Mouse (Mus musculus): ENCODE measurements around the gene Nod2.
A peak's percentile ranks its signal among the peaks of the same experiment; 100 is the strongest.

The Nod2 gene

DNA sequence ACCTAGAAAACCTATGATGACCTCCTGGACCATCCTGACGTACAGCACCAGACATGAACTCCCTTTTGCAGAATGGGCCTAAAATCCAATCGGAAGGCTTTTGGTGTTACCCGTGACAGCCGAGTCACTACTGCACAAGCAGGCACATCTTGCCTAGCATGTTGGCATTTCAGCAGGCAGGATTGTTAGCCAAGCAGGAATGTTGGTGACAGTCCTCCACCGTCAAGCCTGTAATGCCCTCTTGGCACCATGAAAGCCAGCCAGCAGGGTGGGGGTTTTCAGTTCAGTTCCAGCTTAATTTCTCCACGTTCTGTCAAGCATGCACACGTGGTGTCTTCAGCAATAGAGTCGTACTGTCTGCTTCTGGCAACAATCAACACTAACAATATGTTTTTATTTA, 30.0 kb downstream of the Nod2 start:
- no peak for DNase-seq (ENCODE audit: low spot score in 2 of 2)

DNA sequence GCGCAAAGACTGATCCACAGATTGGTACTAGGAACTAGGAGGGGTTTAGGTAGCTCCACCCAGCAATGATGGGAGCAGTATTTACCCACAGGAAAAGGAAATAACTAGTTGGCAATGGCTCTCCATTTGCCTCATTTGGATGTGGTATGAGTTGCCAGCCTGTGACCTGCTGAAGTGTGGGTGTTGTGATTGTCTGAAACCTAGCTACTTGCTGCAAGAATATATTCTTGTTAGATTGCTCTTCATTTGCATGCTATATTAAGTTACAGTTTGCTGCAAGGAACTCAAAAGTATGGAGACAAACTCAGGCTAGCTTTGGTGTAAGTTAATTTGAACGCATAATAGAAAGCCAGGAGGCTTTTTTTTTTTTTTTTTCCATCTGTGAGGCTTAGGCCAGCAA, 33.5 kb downstream of the Nod2 start:
- DNase-seq (ENCODE audit: low spot score in 2 of 2), result no peak

- no peak for DNase-seq (ENCODE audit: low spot score in 2 of 2)
Observed at GRCm38 (mm10) chr8:88681046-88681445, 33.9 kb downstream of the Nod2 start.

DNA sequence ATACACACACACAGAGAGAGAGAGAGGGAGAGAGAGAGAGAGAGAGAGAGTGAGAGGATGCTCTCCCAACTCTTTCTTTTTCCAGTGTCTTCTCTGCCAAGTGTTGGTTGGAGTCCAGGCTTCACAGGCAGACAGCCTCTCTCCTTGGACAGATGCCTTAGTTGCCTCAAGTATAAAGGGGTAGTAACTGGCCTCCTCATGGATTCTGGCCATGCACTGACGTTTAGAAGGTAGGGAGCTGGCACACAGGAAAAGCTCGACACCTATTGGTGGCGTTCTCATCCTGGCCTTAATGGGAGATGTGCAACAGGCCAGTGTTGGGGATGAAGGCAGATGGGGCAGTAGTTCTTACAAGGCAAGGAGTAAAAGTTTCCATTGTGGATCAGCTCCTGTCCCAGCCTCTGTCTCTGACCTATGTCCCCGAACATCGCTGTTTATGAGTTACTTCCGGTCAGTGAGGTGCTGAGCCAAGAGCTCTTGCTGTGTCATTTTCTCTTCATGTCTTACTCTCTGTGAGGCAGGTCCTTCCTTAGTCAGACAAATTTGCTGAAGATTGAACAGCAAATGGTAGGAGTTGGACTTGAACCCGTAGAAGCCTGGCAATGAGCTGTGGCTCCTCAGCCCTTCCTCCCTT, 36.7 kb downstream of the Nod2 start:
- DNase-seq (ENCODE audit: low spot score in 2 of 2), result peak; percentile 71 to 76

- peak in 1 of 2 experiments; percentile 17 for DNase-seq (ENCODE audit: low spot score in 2 of 2)
Observed at GRCm38 (mm10) chr8:88686226-88686905, 39.3 kb downstream of the Nod2 start.

- no peak for DNase-seq (ENCODE audit: low spot score in 2 of 2)
Observed at GRCm38 (mm10) chr8:88686906-88687235, 39.8 kb downstream of the Nod2 start.

- DNase-seq (ENCODE audit: low spot score in 2 of 2), result peak in 1 of 2 experiments; percentile 19
Observed at GRCm38 (mm10) chr8:88689151-88689550, 42.0 kb downstream of the Nod2 start.

GRCm38 (mm10) chr8:88689891-88690290, 42.8 kb downstream of the Nod2 start:
- DNase-seq (ENCODE audit: low spot score in 2 of 2), result peak in 1 of 2 experiments; percentile 10

DNA sequence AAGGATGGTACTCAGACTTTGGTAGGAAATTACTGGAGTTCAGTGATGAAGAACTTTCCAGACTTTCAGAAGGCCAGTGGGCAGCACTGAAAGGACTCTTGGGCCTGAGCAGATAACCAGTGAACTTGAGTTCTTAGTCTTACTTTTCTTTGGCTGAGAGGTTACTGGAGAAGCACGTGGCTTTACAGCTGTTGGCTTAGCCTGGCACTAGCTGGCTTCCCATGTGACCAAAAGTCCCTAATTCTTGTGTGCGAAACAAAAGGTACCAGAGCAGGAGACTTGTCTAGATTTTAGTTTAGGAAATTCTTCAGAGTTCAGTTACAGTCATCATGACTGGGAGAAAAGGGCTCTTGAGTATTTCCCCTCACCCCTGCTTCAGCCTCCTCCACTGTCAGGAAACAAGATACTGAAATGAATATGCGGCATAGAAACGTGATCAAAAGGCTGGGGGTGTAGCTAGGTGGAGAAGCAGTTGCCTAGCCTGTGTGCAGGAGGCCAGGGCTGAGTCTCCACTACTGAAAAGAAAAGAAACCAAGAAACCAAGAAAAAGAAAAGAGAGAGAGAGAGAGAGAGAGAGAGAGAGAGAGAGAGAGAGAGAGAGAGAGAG, 44.3 kb downstream of the Nod2 start:
- DNase-seq (ENCODE audit: low spot score in 2 of 2), result no peak

- peak in 1 of 2 experiments; percentile 18 for DNase-seq (ENCODE audit: low spot score in 2 of 2)
Observed at GRCm38 (mm10) chr8:88691961-88692360, 44.8 kb downstream of the Nod2 start.

DNA sequence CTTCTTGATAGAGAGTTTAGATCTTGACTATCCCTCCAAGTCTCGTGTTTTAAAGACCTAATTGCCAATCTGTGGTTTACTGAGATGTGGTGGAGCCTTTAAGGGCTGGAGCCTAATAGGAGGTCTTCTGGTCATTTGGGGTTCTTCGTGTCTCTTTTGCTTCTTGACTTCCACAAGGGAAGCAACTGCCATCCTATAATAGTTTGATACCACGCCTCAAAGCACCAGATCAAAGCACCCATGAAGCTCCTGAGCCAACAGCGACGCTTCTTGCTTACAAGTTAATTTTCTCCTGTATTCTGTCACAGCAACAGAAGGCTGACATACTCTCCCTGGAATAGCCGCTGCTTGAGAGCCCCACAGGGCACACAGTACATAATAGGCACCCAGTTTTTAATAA, 45.8 kb downstream of the Nod2 start:
- DNase-seq (ENCODE audit: low spot score in 2 of 2), result no peak

DNA sequence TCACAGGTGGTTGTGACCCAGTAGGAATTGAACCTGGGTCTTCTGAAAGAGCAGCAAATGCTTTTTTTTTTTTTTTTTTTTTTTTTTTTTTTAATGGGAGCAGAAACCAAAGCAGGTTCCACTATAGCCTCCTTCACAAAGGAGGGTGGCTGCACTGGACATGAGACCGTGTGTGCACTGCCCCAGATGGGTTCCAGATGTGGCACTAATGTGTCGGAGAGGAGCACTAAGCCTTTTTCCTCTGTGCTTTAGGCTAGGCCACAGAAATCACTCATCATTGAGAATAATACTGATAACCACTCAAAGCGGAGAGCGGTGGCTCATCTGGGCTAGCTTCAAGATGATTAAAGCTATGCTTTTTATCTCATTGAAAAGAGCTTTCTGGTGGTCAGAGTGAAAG, 46.3 kb downstream of the Nod2 start:
- DNase-seq (ENCODE audit: low spot score in 2 of 2), result no peak

GRCm38 (mm10) chr8:88694291-88694690, 47.2 kb downstream of the Nod2 start:
- DNase-seq (ENCODE audit: low spot score in 2 of 2), result no peak

DNA sequence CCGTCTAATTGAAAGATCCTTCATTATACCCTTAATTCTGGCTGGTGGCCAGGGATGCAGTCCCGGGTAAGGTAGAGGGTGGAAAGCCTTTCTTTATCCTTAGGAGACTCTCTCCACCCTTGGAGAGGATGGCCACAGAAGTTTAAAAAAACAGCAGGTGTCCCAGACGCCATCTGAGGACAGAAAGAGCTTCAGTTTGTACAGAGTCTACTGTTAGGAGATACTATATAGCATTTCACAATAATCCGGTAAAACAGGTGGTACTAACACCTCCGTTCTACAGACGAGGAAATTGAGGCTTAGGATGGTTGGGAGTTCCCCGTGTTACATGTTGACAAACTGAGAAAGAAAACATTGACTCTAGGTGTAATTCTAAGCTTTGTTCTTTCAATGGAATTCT, 49.1 kb downstream of the Nod2 start:
- DNase-seq (ENCODE audit: low spot score in 2 of 2), result no peak

DNA sequence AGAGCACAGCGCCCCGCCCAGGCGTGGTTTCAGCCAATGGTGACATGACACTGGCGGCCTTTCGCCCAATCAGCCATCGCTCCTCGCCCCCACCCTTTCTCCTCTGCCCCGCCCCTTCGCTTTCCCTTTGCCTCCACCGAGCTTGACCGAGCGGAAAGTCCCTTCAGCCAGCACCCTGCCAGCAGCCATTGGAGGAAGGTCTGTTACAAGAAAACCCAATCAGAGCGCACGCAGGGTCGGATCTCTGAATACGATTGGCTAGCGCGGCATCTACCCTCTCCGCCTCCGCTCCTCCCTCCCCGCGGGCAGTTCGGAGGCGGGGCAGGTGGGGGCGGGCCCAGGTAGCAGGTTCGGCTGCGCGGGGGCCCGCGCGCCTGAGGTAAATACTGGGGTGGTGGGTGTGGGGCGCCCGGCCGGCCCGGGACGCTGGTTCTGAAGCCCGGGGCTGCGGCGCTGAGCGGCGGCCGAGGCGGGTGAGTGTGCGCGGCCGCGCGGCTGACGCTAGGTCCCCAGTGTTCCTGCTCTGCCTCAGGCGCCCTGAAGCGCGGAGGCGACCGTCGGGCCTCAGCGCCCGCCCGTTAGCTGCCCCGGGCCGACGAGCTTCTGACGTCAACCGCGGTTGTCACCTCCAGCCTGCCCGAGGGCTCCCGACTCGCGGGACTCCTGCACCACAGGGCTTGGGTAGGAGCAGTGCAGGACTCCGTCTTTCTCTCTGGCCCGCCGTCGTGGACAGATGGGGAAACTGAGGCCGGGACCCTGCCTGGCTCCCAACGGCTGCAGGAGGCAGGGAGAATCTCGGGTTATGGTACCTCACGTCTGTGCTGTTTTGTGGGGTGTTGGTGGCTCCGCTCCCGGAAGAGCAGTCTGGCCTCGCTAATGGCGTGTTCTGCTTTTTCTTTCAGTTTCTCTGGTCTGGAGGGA, 49.9 kb downstream of the Nod2 start, which contains the start of gene Cyld:
TSS of gene Cyld (plus strand) at position 308 of the 921 bp plus-strand sequence.
- DNase-seq (ENCODE audit: low spot score in 2 of 2), result peak; percentile 99 to 100

DNA sequence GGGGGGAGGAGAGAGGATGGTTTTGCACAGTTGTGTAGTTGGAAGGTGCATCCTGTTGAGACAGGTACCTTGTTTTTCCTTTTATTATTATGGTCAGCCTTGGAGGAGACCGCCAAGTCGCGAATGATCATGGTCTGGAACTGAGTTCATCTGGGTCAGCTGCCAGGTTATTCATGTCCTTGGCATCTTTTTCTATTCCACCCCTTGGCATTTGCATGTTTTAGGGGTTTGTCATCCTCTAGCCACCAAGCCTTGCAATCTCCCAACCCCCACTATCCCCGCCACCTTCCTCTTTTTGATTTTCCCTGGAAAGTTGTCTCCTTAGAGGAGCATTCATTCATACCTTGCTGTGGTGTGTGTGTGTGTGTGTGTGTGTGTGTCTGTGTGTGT, 50.5 kb downstream of the Nod2 start:
- no peak for DNase-seq (ENCODE audit: low spot score in 2 of 2)

DNA sequence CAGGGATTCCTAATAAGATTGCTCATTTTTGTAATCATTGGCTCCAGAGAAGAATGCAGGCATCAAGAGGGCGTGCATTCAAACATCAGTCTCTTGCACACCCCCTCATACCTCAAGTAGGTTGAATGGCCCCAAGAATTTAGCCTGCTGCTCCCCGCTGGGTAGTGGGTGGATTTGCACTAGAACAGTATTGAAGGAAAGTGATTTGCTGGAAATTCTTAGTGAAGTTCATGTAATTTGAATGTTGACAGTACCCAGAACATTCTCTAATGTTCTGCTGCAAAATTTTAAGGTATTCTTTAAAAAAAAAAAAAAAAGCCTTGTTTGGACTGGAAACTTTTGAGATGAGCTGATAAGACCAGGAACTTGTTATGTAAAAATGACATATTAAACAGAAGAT, 50.9 kb downstream of the Nod2 start:
- DNase-seq (ENCODE audit: low spot score in 2 of 2), result no peak

- no peak for DNase-seq (ENCODE audit: low spot score in 2 of 2)
Observed at GRCm38 (mm10) chr8:88701611-88702010, 54.5 kb downstream of the Nod2 start.

DNA sequence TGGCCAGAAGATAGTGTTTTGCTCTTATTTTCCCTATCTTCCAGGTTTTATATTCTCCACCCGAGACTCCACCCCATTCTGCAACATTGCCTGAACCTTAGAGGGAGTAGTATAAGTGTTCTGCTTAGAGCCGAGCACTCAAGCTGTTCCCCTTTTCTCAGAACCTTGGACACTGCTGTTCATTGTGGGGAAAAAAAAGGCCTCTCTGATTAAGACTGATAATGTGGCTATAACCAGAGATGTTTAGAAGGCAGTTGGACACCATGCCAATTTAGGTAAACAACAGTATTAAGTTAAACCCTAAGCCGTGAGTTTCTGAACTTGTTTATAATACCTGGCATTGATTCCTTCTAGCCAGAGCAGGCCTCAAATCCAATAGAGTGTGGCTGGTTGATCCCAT, 55.7 kb downstream of the Nod2 start:
- DNase-seq (ENCODE audit: low spot score in 2 of 2), result no peak

GRCm38 (mm10) chr8:88723256-88723963, 76.3 kb downstream of the Nod2 start:
- no peak for DNase-seq (ENCODE audit: low spot score in 2 of 2)
